Mouse (Mus musculus) hindbrain, embryonic 11.5 days (tissue): ENCODE data around the gene March5. TPM values are rescaled to one million over a fixed set of nuclear protein-coding genes. Genes with fewer than 3 reads are reported as not detected.
A peak's percentile ranks its signal among the peaks of the same experiment; 100 is the strongest.

ENCODE experiments used
- ATAC-seq: fragments of 200-750 bp; cut with Nextera tagmentation; 2 replicates; pipeline ENCODE4 v1.8.0; 2017; ENCODE audit warnings: mild to moderate bottlenecking, moderate TSS enrichment, moderate library complexity; ENCODE audit not compliant: low FRiP score
- DNase-seq: peaks from one replicate; pipeline ENCODE4 v3.0.0-alpha.2; 2015; ENCODE audit warnings: low spot score
- H3K27ac ChIP-seq: fragments of 300-500 bp; sonication (generic); 2 replicates; pipeline ENCODE4 v1.5.1; 2014; ENCODE audit warnings: mild to moderate bottlenecking, low read depth, low read length
- H3K27me3 ChIP-seq: fragments of 300-500 bp; sonication (generic); 2 replicates; pipeline ENCODE4 v1.6.1; 2014; ENCODE audit warnings: mild to moderate bottlenecking, low read length, moderate library complexity, mixed read lengths; ENCODE audit not compliant: control insufficient read depth, insufficient read depth
- H3K36me3 ChIP-seq: fragments of 300-500 bp; sonication (generic); 2 replicates; pipeline ENCODE4 v1.6.1; 2014; ENCODE audit warnings: mild to moderate bottlenecking, low read length, moderate library complexity, mixed read lengths; ENCODE audit not compliant: control insufficient read depth, insufficient read depth
- H3K4me1 ChIP-seq: fragments of 300-500 bp; sonication (generic); replicated peaks from 2 replicates; pipeline ENCODE4 v1.6.1; 2014; ENCODE audit warnings: low read length, mixed read lengths; ENCODE audit not compliant: control insufficient read depth, insufficient read depth
- H3K4me2 ChIP-seq: fragments of 300-500 bp; sonication (generic); replicated peaks from 2 replicates; pipeline ENCODE4 v1.6.1; 2014; ENCODE audit warnings: mild to moderate bottlenecking, low read depth, low read length
- H3K4me3 ChIP-seq: fragments of 300-500 bp; sonication (generic); 2 replicates; pipeline ENCODE4 v1.5.1; 2014; ENCODE audit warnings: low read depth, low read length
- H3K9ac ChIP-seq: fragments of 300-500 bp; sonication (generic); 2 replicates; pipeline ENCODE4 v1.6.1; 2014; ENCODE audit warnings: low read depth, low read length
- H3K9me3 ChIP-seq: fragments of 300-500 bp; sonication (generic); 2 replicates; pipeline ENCODE4 v1.6.1; 2016; ENCODE audit warnings: low read length; ENCODE audit not compliant: control insufficient read depth
- WGBS: fragments of 180-500 bp; shearing (Covaris S2); extraction: QIAGEN DNeasy Blood & Tissue Kit; methylation state at CpG from one replicate; pipeline ENCODE4 v1.1.7; 2014; 5-methylcytosine and 5-hydroxymethylcytosine counted together
- polyA plus RNA-seq: library from polyadenylated mRNA; unstranded; fragments of >200 nt; fragmentation: Nextera tagmentation; extraction: Ambion mirVana; gene quantifications from 2 replicates; pipeline ENCODE4 v1.2.1, GENCODE M21; 2014

March5 gene
- polyA plus RNA-seq, result 152 and 157 TPM in 2 replicates

DNA sequence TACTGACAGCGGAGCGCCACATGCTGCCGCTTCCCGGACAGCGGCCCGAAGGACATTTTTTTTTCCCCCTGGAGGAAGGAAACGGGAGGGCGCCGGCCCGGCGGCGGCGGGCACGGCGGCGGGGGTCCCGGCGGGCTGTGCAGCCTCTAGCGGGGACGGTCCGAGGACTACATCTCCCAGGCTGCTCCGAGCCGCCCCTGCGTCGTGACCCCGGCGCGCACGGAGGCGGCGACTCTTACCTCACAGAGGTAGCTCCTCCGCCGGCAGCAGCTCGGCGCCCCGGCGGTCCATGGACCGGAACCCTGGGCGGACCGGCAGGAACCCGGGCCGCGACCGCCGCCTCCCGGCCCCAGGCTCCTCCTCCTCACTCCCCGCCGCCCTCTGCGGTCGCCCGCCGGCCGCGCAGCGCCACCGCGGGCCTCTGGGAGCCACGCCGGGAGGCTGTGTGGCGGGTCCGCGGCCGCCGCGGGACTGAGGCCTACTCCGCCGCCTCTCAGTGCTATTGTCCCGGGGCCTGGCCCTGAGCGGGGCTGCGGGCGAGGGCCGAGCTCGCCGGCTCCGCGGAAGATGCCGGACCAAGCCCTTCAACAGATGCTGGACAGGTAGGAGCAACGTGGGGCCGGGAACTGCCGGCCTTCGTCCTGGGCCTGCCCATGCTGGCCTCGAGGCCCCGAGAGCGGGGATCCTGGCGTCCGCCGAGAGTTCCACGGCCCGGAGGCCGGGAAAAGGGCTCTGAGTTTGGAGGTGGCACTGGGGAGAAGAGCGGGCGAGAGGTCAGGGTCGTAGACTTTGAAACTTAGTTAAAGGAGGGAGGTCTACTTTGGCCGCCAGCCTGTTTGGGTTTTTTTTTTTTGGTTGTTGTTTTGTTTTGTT is at the start of gene March5:
Gene March5 (plus strand): TSS at position 241 of the 873 bp plus-strand sequence.
- DNase-seq (peak; percentile 88), ATAC-seq (peak; percentile 99)
- peak within 1 kb of the TSS; percentile 93 for H3K9ac ChIP-seq
- H3K36me3 ChIP-seq, result peaks cover 4% of the 10 kb centered on the region; the same call in 1 of the 2 replicates
- no peaks in the 10 kb centered on the region for H3K9me3 ChIP-seq
- H3K4me3 ChIP-seq, result peak within 1 kb of the TSS; percentile 94
- H3K4me2 ChIP-seq, result peak within 1 kb of the TSS; percentile 84
- H3K4me1 ChIP-seq, result no peaks in the 10 kb centered on the region
- H3K27me3 ChIP-seq, result no peaks in the 10 kb centered on the region
- WGBS, result under 1% methylated on average over 54 of the region's 94 CpGs
- H3K27ac ChIP-seq, result peak within 1 kb of the TSS; percentile 60

DNA sequence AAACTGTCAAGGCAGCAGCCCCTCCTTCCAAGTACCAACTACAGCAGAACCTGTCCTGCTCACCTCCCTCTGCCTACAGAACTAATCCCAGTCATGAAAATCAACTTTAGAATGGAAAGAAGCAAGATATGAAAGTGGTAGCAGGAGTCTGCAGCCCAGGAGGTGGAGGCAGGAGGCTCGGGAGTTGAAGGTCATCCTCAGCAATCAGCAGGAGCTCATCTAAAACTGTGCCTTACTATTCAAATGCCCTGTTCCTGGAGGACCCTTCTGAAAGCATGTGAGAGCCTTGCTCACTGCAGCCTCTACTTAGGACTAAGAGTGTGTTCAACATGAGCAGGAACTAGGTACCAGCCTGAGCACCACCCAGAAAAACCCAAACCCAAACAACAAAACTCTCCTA is 35.2 kb upstream of the March5 start:
- Histone ChIP-seq H3K27me3 (no peaks in the 10 kb centered on the region), H3K4me2 (no peak overlapping the region), H3K9ac (no peak overlapping the region), H3K4me3 (no peak overlapping the region), H3K4me1 (no peaks in the 10 kb centered on the region), H3K27ac (no peak overlapping the region), H3K36me3 (no peaks in the 10 kb centered on the region), H3K9me3 (no peaks in the 10 kb centered on the region)
- ATAC-seq (no peak), DNase-seq (no peak)
- 40% methylated on average over 1 of the region's 1 CpGs for WGBS

GRCm38 (mm10) chr19:37172566-37173130 is 34.7 kb upstream of the March5 start:
- no peaks in the 10 kb centered on the region for H3K4me1 ChIP-seq
- no peaks in the 10 kb centered on the region for H3K36me3 ChIP-seq
- H3K27me3 ChIP-seq, result no peaks in the 10 kb centered on the region
- WGBS, result 77% methylated on average over 11 of the region's 11 CpGs
- H3K9me3 ChIP-seq, result no peaks in the 10 kb centered on the region
- 0 out of 2 replicates have a peak overlapping the region, but pooled peaks have one; percentile 1 for H3K4me3 ChIP-seq
- H3K4me2 ChIP-seq, result no peak overlapping the region
- no peak for ATAC-seq
- no peak overlapping the region for H3K27ac ChIP-seq
- no peak for DNase-seq
- H3K9ac ChIP-seq, result no peak overlapping the region

DNA sequence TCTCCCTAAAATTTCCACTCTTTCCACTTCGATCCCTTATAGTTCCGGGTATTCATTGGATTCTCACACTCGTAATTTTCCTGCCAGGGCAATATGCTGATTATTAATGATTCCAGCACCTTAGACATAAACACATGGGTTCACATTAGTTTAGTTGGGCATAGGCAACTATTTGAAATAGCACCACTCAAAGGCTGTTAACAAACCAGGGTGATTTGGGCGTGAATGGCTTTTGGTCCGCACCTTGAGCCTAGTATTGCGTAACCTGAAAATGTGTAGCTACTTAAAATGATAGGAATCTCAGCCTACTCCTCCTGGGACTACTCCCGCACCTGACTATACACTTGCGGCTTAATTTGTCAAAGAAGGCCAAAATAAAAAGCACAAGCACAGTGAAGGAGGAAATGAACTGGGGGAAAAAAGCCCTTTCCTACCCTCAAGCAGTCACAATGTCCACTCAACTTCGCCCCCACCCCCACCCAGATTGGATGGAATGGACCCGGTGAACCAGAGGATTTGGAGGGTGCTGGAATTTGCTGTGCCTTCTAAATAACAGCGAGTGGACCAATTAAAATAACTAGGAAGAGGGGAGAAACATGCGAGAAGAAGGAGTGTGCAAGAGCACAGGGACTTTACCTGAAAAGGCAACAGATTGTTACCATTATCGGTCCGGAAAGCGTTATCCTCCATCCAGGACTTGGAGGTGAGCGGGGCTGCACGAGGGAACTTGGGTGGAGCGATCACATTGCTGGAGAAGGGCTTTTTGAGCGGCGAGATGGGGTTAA is 33.8 kb upstream of the March5 start:
- DNase-seq, result no peak
- no peaks in the 10 kb centered on the region for H3K9me3 ChIP-seq
- H3K9ac ChIP-seq, result peak overlapping the region; percentile 62
- H3K27me3 ChIP-seq, result no peaks in the 10 kb centered on the region
- no peaks in the 10 kb centered on the region for H3K36me3 ChIP-seq
- H3K4me3 ChIP-seq, result peak overlapping the region; percentile 67
- H3K4me1 ChIP-seq, result no peaks in the 10 kb centered on the region
- no peak overlapping the region for H3K27ac ChIP-seq
- no peak for ATAC-seq
- 28% methylated on average over 20 of the region's 20 CpGs for WGBS
- peak overlapping the region; percentile 99 for H3K4me2 ChIP-seq

- H3K9ac ChIP-seq, result peak overlapping the region; percentile 62
- no peaks in the 10 kb centered on the region for H3K4me1 ChIP-seq
- peak overlapping the region; percentile 99 for H3K4me2 ChIP-seq
- peak overlapping the region; percentile 67 for H3K4me3 ChIP-seq
- no peaks in the 10 kb centered on the region for H3K36me3 ChIP-seq
- no peaks in the 10 kb centered on the region for H3K9me3 ChIP-seq
- under 1% methylated on average over 57 of the region's 70 CpGs for WGBS
- ATAC-seq (peak; percentile 79), DNase-seq (peak; percentile 72)
- H3K27me3 ChIP-seq, result no peaks in the 10 kb centered on the region
- H3K27ac ChIP-seq, result peak overlapping the region; percentile 66
These were observed 33.1 kb upstream of the March5 start for GRCm38 (mm10) chr19:37174116-37174715.

GRCm38 (mm10) chr19:37174716-37175435 is 32.5 kb upstream of the March5 start:
- H3K4me2 ChIP-seq, result peak overlapping the region; percentile 99
- peak overlapping the region; percentile 62 for H3K9ac ChIP-seq
- H3K4me3 ChIP-seq, result peak overlapping the region; percentile 67
- H3K27me3 ChIP-seq, result no peaks in the 10 kb centered on the region
- no peaks in the 10 kb centered on the region for H3K36me3 ChIP-seq
- DNase-seq (peak; percentile 79), ATAC-seq (peak; percentile 84)
- no peaks in the 10 kb centered on the region for H3K9me3 ChIP-seq
- 0% methylated on average over 32 of the region's 36 CpGs for WGBS
- H3K4me1 ChIP-seq, result no peaks in the 10 kb centered on the region
- H3K27ac ChIP-seq, result peak overlapping the region; percentile 66

DNA sequence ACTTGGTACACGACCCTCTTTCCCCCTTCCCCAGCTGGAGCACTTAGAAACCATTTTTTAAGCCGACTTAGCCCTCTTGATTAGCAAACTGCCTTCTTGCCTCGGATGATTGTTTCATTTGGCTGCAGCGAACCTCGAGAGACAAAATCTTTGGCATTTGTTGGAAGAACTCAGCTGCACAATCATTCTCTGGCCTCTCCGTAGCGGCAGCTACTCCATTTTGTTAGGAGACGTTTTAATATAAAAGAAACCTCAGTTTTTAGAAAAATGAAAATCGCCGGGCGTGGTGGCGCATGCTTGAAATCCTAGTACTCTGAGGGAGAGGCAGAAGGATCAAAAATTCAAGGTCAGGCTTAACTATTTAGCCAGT is 31.9 kb upstream of the March5 start:
- H3K27ac ChIP-seq, result peak overlapping the region; percentile 66; the same call in 1 of the 2 replicates
- H3K4me2 ChIP-seq, result peak overlapping the region; percentile 99
- H3K9ac ChIP-seq, result peak overlapping the region; percentile 62
- WGBS, result 2% methylated on average over 12 of the region's 12 CpGs
- H3K4me1 ChIP-seq, result no peaks in the 10 kb centered on the region
- H3K36me3 ChIP-seq, result no peaks in the 10 kb centered on the region
- no peaks in the 10 kb centered on the region for H3K9me3 ChIP-seq
- DNase-seq (no peak), ATAC-seq (no peak)
- no peaks in the 10 kb centered on the region for H3K27me3 ChIP-seq
- peak overlapping the region; percentile 67 for H3K4me3 ChIP-seq

- DNase-seq (peak; percentile 31), ATAC-seq (no peak)
- H3K9me3 ChIP-seq, result no peaks in the 10 kb centered on the region
- peak overlapping the region; percentile 99; the same call in 1 of the 2 replicates for H3K4me2 ChIP-seq
- no peaks in the 10 kb centered on the region for H3K4me1 ChIP-seq
- no peak overlapping the region for H3K27ac ChIP-seq
- no peak overlapping the region for H3K9ac ChIP-seq
- 14% methylated on average over 6 of the region's 6 CpGs for WGBS
- H3K27me3 ChIP-seq, result no peaks in the 10 kb centered on the region
- H3K36me3 ChIP-seq, result no peaks in the 10 kb centered on the region
- H3K4me3 ChIP-seq, result peak overlapping the region; percentile 67
These were observed 31.4 kb upstream of the March5 start for GRCm38 (mm10) chr19:37175919-37176318.
